Mouse (Mus musculus) heart, embryonic 14.5 days (tissue): ENCODE measurements around the gene Erg28. TPM values are rescaled to one million over a fixed set of nuclear protein-coding genes. Genes with fewer than 3 reads are reported as not detected.

Experiments
- ATAC-seq: fragments of 200-750 bp; cut with Nextera tagmentation; 2 replicates; pipeline ENCODE4 v1.8.0; 2017; ENCODE audit warnings: low read depth, moderate TSS enrichment; ENCODE audit not compliant: insufficient number of reproducible peaks, insufficient read depth, low FRiP score
- H3K27ac ChIP-seq, 2 experiments: fragments of 200-500 bp in 1 of 2; fragments of 300-500 bp in 1 of 2; sonication (generic) in 1 of 2; replicated peaks in 1 of 2; 2 replicates each; pipeline ENCODE4 v1.5.1; 2012 to 2014; ENCODE audit warnings: low read depth in 2 of 2, low read length in 2 of 2, control low read depth in 1 of 2, mild to moderate bottlenecking in 1 of 2, mixed read lengths in 1 of 2; ENCODE audit not compliant: control insufficient read depth in 1 of 2, insufficient read depth in 1 of 2
- H3K27me3 ChIP-seq: fragments of 300-500 bp; sonication (generic); 2 replicates; pipeline ENCODE4 v1.6.1; 2014; ENCODE audit warnings: mild to moderate bottlenecking, low read length, control low read depth; ENCODE audit not compliant: control insufficient read depth, insufficient read depth
- H3K36me3 ChIP-seq: fragments of 300-500 bp; sonication (generic); 2 replicates; pipeline ENCODE4 v1.6.1; 2014; ENCODE audit warnings: mild to moderate bottlenecking, control low read depth, low read length, mixed read lengths; ENCODE audit not compliant: control insufficient read depth, insufficient read depth
- H3K4me1 ChIP-seq, 2 experiments: fragments of 200-500 bp in 1 of 2; fragments of 300-500 bp in 1 of 2; sonication (generic) in 1 of 2; 2 replicates each; pipeline ENCODE4 v1.6.1; 2012 to 2014; ENCODE audit warnings: low read length in 2 of 2, control low read depth in 1 of 2, mixed read lengths in 1 of 2; ENCODE audit not compliant: control insufficient read depth in 2 of 2, insufficient read depth in 2 of 2
- H3K4me2 ChIP-seq: fragments of 300-500 bp; sonication (generic); 2 replicates; pipeline ENCODE4 v1.6.1; 2014; ENCODE audit warnings: mild to moderate bottlenecking, low read length
- H3K4me3 ChIP-seq, 2 experiments: fragments of 200-500 bp in 1 of 2; fragments of 300-500 bp in 1 of 2; sonication (generic) in 1 of 2; 2 replicates each; pipeline ENCODE4 v1.5.1; 2012 to 2014; ENCODE audit warnings: low read length in 2 of 2, mild to moderate bottlenecking in 2 of 2, control low read depth in 1 of 2, low read depth in 1 of 2, moderate library complexity in 1 of 2; ENCODE audit not compliant: control insufficient read depth in 1 of 2, insufficient read depth in 1 of 2
- H3K9ac ChIP-seq: fragments of 300-500 bp; sonication (generic); 2 replicates; pipeline ENCODE4 v1.6.1; 2014; ENCODE audit warnings: mild to moderate bottlenecking, low read length
- H3K9me3 ChIP-seq: fragments of 300-500 bp; sonication (generic); 2 replicates; pipeline ENCODE4 v1.6.1; 2016; ENCODE audit warnings: low read length, control low read depth; ENCODE audit not compliant: control insufficient read depth
- WGBS: fragments of 180-500 bp; shearing (Covaris S2); extraction: QIAGEN DNeasy Blood & Tissue Kit; methylation state at CpG from one replicate; pipeline ENCODE4 v1.1.7; 2014; 5-methylcytosine and 5-hydroxymethylcytosine counted together
- polyA plus RNA-seq: library from polyadenylated mRNA; unstranded; fragments of >200 nt; fragmentation: Nextera tagmentation; extraction: Ambion mirVana; gene quantifications from 2 replicates; pipeline ENCODE4 v1.2.1, GENCODE M21; 2014

The Erg28 gene
- polyA plus RNA-seq, 1 experiment from 2014 or later: 58.1 TPM

DNA sequence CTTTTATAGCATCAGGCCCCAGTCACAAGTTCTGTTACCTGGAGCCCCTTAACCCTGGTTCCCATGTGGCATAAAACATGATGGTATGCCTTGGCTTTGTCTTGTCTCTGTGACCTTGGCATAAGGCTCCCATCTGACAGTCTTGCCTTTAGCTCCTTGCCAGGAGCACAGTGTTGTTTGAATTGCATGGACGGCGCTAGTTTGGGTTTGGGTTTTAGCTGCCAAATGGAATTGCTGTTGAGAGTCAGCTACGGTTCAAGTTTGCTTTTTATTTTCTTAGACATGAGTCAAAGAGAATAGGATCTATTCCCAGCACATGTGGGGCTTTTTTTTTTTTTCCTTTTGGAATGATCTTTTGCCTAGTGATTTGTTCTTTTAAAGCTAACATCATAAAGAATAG is 34.8 kb upstream of the Erg28 start:
- Histone ChIP-seq H3K27me3 (no peaks in the 10 kb centered on the region), H3K4me3 (no peak overlapping the region), H3K36me3 (peaks cover 8% of the 10 kb centered on the region), H3K4me1 (0 out of 4 replicates have a peak, but pooled peaks cover 0 to 2% of the 10 kb centered on the region in 2 experiments), H3K27ac (no peak overlapping the region), H3K4me2 (no peak overlapping the region), H3K9ac (no peak overlapping the region), H3K9me3 (no peaks in the 10 kb centered on the region)
- 75% methylated on average over 3 of the region's 3 CpGs for WGBS
- no peak for ATAC-seq

DNA sequence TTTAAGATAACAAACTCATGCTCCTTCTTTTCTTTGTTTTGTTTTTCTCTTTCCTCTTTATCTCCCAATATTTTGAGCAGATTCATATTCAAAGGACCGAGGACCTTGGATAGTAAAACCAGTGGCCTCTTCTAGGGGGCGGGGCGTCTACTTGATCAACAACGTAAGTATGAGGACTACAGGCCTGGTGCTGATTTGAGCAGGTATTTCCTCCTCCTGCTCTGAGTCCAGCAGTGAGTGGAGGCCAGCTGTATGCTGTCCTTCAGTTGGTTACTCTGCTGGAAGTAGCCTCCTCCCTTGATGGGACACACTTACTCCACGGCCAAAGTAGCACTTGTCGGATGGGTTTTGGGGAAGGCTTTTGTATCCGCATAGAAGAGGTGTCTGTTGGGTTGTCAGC is 33.0 kb upstream of the Erg28 start:
- Histone ChIP-seq H3K4me1 (0 out of 4 replicates have a peak, but pooled peaks cover 0 to 2% of the 10 kb centered on the region in 2 experiments), H3K27me3 (no peaks in the 10 kb centered on the region), H3K27ac (no peak overlapping the region), H3K4me3 (no peak overlapping the region), H3K9ac (no peak overlapping the region), H3K36me3 (no peaks in the 10 kb centered on the region), H3K4me2 (no peak overlapping the region), H3K9me3 (no peaks in the 10 kb centered on the region)
- WGBS: 75% methylated on average over 7 of the region's 7 CpGs
- ATAC-seq: no peak

DNA sequence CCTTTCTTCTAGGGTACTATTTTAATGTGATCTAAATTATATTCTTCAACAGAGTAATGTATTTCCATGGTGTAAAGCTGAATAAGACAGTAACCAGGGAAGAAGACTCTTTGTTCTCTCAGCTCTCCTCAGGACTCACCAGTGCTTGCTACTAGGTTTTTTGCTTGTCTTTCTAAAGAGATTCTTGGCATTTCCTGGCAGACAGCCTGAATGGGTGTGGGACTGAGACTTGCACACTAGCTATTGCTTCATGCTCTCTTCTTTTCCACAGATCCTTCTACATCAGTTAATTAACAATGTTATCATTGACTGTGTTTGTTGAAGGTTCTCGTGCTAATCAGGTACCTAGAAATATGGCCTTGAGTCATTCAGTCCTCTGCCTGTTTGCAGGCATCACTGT is 29.9 kb upstream of the Erg28 start:
- no peak for ATAC-seq
- WGBS: 58% methylated on average over 1 of the region's 1 CpGs
- no peaks in the 10 kb centered on the region for H3K4me1 ChIP-seq

DNA sequence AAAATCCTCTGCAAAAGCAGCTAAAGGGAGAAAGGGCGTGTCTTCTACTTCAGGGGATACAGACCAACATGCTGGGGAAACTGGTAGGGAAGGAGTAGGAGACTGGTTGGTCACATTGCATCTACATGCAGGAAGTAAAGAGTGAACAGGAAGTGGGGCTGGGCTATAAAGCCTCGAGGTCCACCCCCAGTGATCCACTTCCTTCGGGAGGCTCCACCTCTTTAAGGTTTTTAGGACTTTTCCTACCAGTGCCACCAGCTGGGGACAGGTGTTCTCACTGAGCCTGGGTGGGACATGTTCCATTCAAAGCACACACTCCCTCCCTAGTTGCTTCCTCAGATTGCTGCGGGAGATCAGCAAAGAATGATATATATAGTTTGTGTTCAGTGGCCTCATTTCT is 29.5 kb upstream of the Erg28 start:
- WGBS: 81% methylated on average over 4 of the region's 4 CpGs
- no peak overlapping the region for H3K4me2 ChIP-seq

More for the DNA sequence above, 29.9 kb upstream of the Erg28 start:
- Histone ChIP-seq H3K36me3 (peaks cover 15% of the 10 kb centered on the region), H3K27ac (no peak overlapping the region), H3K9me3 (no peaks in the 10 kb centered on the region), H3K4me2 (no peak overlapping the region), H3K27me3 (no peaks in the 10 kb centered on the region), H3K4me3 (no peak overlapping the region), H3K9ac (no peak overlapping the region)

DNA sequence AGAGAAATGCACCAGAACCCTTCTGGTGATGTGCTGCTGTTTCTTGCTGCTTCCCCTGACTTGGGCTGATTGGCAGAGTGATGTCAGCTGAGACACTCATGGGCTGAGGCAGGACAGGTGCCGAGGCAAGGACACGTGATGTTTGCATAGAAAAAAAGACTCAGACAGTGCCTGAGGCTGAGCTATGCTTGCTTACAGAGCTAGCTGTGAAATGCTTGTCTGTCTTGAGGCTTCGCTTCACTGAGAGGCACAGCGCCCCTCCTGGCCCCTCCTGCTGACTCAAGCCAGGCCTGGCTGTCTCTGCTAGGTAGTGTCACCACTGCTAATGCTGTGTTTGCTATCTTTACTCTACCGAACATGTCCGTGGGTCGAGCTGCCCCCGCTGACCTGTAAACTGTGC is 26.3 kb upstream of the Erg28 start:
- Histone ChIP-seq H3K4me1 (no peaks in the 10 kb centered on the region), H3K27ac (no peak overlapping the region), H3K4me3 (no peak overlapping the region), H3K27me3 (no peaks in the 10 kb centered on the region), H3K4me2 (no peak overlapping the region), H3K36me3 (peaks cover 24% of the 10 kb centered on the region), H3K9ac (no peak overlapping the region), H3K9me3 (no peaks in the 10 kb centered on the region)
- ATAC-seq: no peak
- 68% methylated on average over 8 of the region's 8 CpGs for WGBS

More for the DNA sequence above, 29.5 kb upstream of the Erg28 start:
- Histone ChIP-seq H3K9me3 (no peaks in the 10 kb centered on the region), H3K27me3 (no peaks in the 10 kb centered on the region), H3K36me3 (peaks cover 17% of the 10 kb centered on the region), H3K4me3 (no peak overlapping the region), H3K9ac (no peak overlapping the region), H3K4me1 (no peaks in the 10 kb centered on the region), H3K27ac (no peak overlapping the region)
- ATAC-seq: no peak

DNA sequence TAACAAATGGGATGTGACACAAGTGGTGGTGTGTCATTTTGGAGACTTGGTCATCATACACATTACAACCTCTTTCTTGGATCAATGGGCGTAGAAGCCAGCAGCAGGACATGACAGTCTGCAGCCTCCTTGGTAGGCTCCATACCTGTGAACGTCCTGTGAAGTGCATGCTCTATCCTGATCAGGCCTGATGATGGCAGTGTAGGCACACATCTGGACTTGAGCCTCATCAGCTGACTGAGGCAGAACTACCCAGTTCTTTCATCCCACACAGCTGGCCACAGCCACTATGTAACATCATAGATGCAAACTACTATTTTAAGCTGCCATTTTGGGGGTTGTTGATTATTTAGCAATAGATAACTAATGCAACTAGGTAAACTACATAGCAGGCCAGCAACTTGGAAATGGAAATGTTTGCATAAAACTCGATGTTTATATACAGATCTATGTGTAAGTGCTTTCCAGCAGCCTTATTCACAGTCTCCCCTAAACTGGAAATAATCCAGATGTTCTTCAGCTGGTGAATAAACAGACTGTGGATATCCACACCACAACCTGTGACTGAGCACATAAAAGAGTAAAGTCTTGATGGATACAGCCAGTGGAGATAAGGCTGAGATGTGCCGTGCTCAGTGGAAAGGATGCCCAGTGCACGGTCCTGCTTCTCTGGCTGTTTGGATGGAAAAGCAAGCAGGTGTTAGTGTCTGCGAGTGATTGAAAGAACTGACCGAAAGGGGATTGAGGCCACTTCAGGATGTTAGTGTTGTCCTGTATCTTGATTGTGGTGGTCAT is 24.0 kb upstream of the Erg28 start:
- no peak overlapping the region for H3K4me2 ChIP-seq
- H3K4me3 ChIP-seq: no peak overlapping the region
- H3K27me3 ChIP-seq: no peaks in the 10 kb centered on the region
- 81% methylated on average over 7 of the region's 7 CpGs for WGBS
- no peak for ATAC-seq
- H3K36me3 ChIP-seq: peaks cover 37% of the 10 kb centered on the region
- no peaks in the 10 kb centered on the region for H3K4me1 ChIP-seq
- H3K27ac ChIP-seq: no peak overlapping the region
- no peak overlapping the region for H3K9ac ChIP-seq
- H3K9me3 ChIP-seq: no peaks in the 10 kb centered on the region

DNA sequence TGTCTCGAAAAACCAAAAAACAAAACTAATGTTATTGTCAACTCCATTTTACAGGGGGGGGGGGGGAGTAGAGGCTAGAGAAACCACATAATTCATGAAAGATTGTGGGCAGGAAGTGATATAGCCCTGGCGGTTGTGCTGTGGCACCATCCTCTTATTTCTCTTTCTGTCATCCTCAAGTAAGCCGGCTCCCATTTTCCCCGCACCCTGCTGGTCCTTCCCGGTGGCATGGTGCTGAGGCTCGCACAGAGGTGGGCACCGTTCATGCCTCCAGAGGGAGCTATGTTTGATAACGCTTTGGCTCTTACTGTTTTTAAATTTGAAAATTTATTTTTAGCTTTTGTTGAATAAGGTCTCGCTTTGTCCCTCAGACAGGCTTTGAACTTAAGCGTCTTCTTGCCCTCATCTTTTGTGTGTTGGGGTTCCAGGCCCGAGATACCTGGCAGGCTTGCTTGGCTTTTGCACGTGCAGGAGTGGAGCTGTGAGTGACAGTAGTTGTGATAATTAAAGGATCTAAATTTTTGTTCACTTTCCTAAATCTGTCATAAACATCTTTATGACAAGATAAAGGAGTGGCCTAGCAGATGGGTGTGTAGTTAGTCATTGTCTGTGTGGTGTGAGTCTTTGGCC is 15.1 kb upstream of the Erg28 start:
- H3K4me1 ChIP-seq: no peaks in the 10 kb centered on the region
- no peak overlapping the region for H3K27ac ChIP-seq
- no peak overlapping the region for H3K4me3 ChIP-seq
- no peak for ATAC-seq
- 87% methylated on average over 12 of the region's 12 CpGs for whole genome bisulfite sequencing
- no peaks in the 10 kb centered on the region for H3K9me3 ChIP-seq
- H3K9ac ChIP-seq: no peak overlapping the region
- peaks cover 19% of the 10 kb centered on the region; the same call in 1 of the 2 replicates for H3K36me3 ChIP-seq
- H3K4me2 ChIP-seq: no peak overlapping the region
- no peaks in the 10 kb centered on the region for H3K27me3 ChIP-seq
